Mouse (Mus musculus) lung, adult 2 months (tissue): ENCODE data around the gene Cpsf4l. TPM values are rescaled to one million over a fixed set of nuclear protein-coding genes. Genes with fewer than 3 reads are reported as not detected.

Experiments
- DNase-seq: peaks from one replicate; pipeline ENCODE4 v3.0.0; 2022
- H3K4me1 ChIP-seq: fragments of 200-500 bp; 2 replicates; pipeline ENCODE4 v1.6.1; 2011; ENCODE audit warnings: low read length; ENCODE audit not compliant: control insufficient read depth, insufficient read depth
- H3K4me3 ChIP-seq: fragments of 200-500 bp; replicated peaks from 2 replicates; pipeline ENCODE3; 2011; ENCODE audit warnings: low read depth, mild to moderate bottlenecking, control low read depth, low read length; ENCODE audit errors: extremely low read depth
- CTCF ChIP-seq: fragments of 200-500 bp; IDR thresholded peaks from 2 replicates; pipeline ENCODE4 v1.5.1; 2011; ENCODE audit warnings: mild to moderate bottlenecking, low read length, control low read depth; ENCODE audit not compliant: insufficient read depth
- POLR2A ChIP-seq: fragments of 200-500 bp; IDR thresholded peaks from 2 replicates; pipeline ENCODE4 v1.6.1; 2011; ENCODE audit warnings: low read depth, mild to moderate bottlenecking, control low read depth, low read length, borderline replicate concordance; ENCODE audit errors: extremely low read depth
- WGBS: fragments of 180-500 bp; shearing (Covaris S2); methylation state at CpG from one replicate; pipeline ENCODE4 v1.1.7; 2018; 5-methylcytosine and 5-hydroxymethylcytosine counted together
- polyA plus RNA-seq: library from polyadenylated mRNA; depleted of rRNA; stranded (reverse); fragments of >200 nt; gene quantifications from 2 replicates; pipeline ENCODE4 v1.2.3, GENCODE M21; 2012; rRNA removed

Cpsf4l gene
- polyA plus RNA-seq, 1 experiment, result not detected

- Histone ChIP-seq H3K4me3 (peak within 1 kb of the TSS; percentile 96), H3K4me1 (peaks cover 4% of the 10 kb centered on the region; the same call in 1 of the 2 replicates)
- peak; percentile 71 for DNase-seq
- TF ChIP-seq POLR2A, result peak; percentile 68
- TF ChIP-seq CTCF, result no peak
- under 1% methylated on average over 90 of the region's 91 CpGs for WGBS
Observed at GRCm38 (mm10) chr11:113649353-113650210, 60.2 kb downstream of the Cpsf4l start, which contains the start of gene Slc39a11. Gene Slc39a11, minus strand, starts transcription at chr11:113650079.

GRCm38 (mm10) chr11:113648690-113649352 lies 61.0 kb downstream of the Cpsf4l start, which contains the start of gene Cog1:
Gene Cog1, plus strand, starts transcription at chr11:113649169.
- no peak for TF ChIP-seq CTCF
- TF ChIP-seq POLR2A, result no peak
- no peak for DNase-seq
- Histone ChIP-seq H3K4me3 (peak within 1 kb of the TSS; percentile 96), H3K4me1 (peaks cover 4% of the 10 kb centered on the region; the same call in 1 of the 2 replicates)
- 42% methylated on average over 26 of the region's 26 CpGs for WGBS

Other genes with a start within 250 kb of the Cpsf4l start
- 2.6 and 4.0 TPM in 2 replicates for gene Sstr2, start 90.7 kb downstream of the Cpsf4l start, polyA plus RNA-seq
- 43.9 and 45.9 TPM in 2 replicates for gene Cog1, start 60.8 kb downstream of the Cpsf4l start, polyA plus RNA-seq
- gene Slc39a11, start 59.9 kb downstream of the Cpsf4l start, polyA plus RNA-seq, result 15.3 and 16.9 TPM in 2 replicates
- gene Fam104a, start 25.9 kb downstream of the Cpsf4l start, polyA plus RNA-seq, result 21.2 and 31.7 TPM in 2 replicates
- 6.2 and 7.1 TPM in 2 replicates for gene D11Wsu47e, start 25.6 kb downstream of the Cpsf4l start, polyA plus RNA-seq
- 80.4 and 115 TPM in 2 replicates for gene Cdc42ep4, start 41.9 kb upstream of the Cpsf4l start, polyA plus RNA-seq